Mouse (Mus musculus) MEL (cell line): ENCODE results near the gene Ankdd1b. TPM values are rescaled to one million over a fixed set of nuclear protein-coding genes. Genes with fewer than 3 reads are reported as not detected.
A peak's percentile ranks its signal among the peaks of the same experiment; 100 is the strongest.

Experiments used
- DNase-seq: peaks from one replicate; pipeline ENCODE4 v3.0.0; 2011; ENCODE audit warnings: low read depth, low spot score
- H3K27ac ChIP-seq: 2 replicates; pipeline ENCODE4 v1.5.1; 2012; ENCODE audit warnings: low read depth, mild to moderate bottlenecking, control low read depth, low read length, moderate library complexity; ENCODE audit not compliant: control insufficient read depth
- H3K27me3 ChIP-seq, 2 experiments: fragments of 150-350 bp in 1 of 2; sonication (generic) in 1 of 2; 2 replicates each; pipeline ENCODE4 v1.6.1; 2012; ENCODE audit warnings: low read length in 2 of 2, mild to moderate bottlenecking in 2 of 2, improper control_type of control experiment in 1 of 2, moderate library complexity in 1 of 2; ENCODE audit not compliant: insufficient read depth in 2 of 2, control insufficient read depth in 1 of 2
- H3K36me3 ChIP-seq, 2 experiments: 2 replicates each; pipeline ENCODE4 v1.6.1; 2012 to 2014; ENCODE audit warnings: low read length in 2 of 2, improper control_type of control experiment in 1 of 2, inconsistent platforms in 1 of 2, mild to moderate bottlenecking in 1 of 2; ENCODE audit not compliant: insufficient read depth in 2 of 2, control insufficient read depth in 1 of 2
- H3K4me1 ChIP-seq, 2 experiments: fragments of 150-350 bp in 1 of 2; sonication (generic) in 1 of 2; 2 replicates each; pipeline ENCODE4 v1.6.1; 2012; ENCODE audit warnings: low read length in 2 of 2, improper control_type of control experiment in 1 of 2, mild to moderate bottlenecking in 1 of 2; ENCODE audit not compliant: insufficient read depth in 2 of 2, control insufficient read depth in 1 of 2
- H3K4me3 ChIP-seq, 2 experiments: fragments of 150-350 bp in 1 of 2; sonication (generic) in 1 of 2; 2 replicates each; pipeline ENCODE4 v1.5.1; 2012; ENCODE audit warnings: low read depth in 2 of 2, low read length in 2 of 2, mild to moderate bottlenecking in 2 of 2, moderate library complexity in 2 of 2, control low read depth in 1 of 2, improper control_type of control experiment in 1 of 2; ENCODE audit not compliant: control insufficient read depth in 1 of 2, insufficient read depth in 1 of 2
- H3K79me2 ChIP-seq: 2 replicates; pipeline ENCODE4 v1.6.1; 2012; ENCODE audit warnings: mild to moderate bottlenecking, low read length, moderate library complexity; ENCODE audit not compliant: control insufficient read depth, poor library complexity, insufficient read depth
- H3K9ac ChIP-seq: 2 replicates; pipeline ENCODE4 v1.6.1; 2012; ENCODE audit warnings: low read depth, mild to moderate bottlenecking, control low read depth, low read length, moderate library complexity; ENCODE audit not compliant: control insufficient read depth, poor library complexity, severe bottlenecking
- H3K9me3 ChIP-seq: fragments of 150-350 bp; sonication (generic); replicated peaks from 2 replicates; pipeline ENCODE4 v1.6.1; 2012; ENCODE audit warnings: mild to moderate bottlenecking, low read length, improper control_type of control experiment, moderate library complexity; ENCODE audit not compliant: insufficient read depth
- CHD1 ChIP-seq: IDR thresholded peaks from 2 replicates; pipeline ENCODE4 v1.6.1; 2012; ENCODE audit warnings: low read depth, mild to moderate bottlenecking, inconsistent platforms, low read length, improper control_type of control experiment
- CHD2 ChIP-seq: IDR thresholded peaks from 2 replicates; pipeline ENCODE4 v1.6.1; 2011; ENCODE audit warnings: low read length, improper control_type of control experiment
- CTCF ChIP-seq, 3 experiments: IDR thresholded peaks in 2 of 3; conservative IDR thresholded peaks in 1 of 3; 2 replicates each; pipeline ENCODE4 v1.5.1; 2011 to 2012; ENCODE audit warnings: low read length in 3 of 3, low read depth in 2 of 3, mild to moderate bottlenecking in 2 of 3, improper control_type of control experiment in 1 of 3, inconsistent platforms in 1 of 3, mixed read lengths in 1 of 3, moderate library complexity in 1 of 3; ENCODE audit not compliant: control insufficient read depth in 1 of 3, insufficient read depth in 1 of 3, poor library complexity in 1 of 3, severe bottlenecking in 1 of 3
- E2F4 ChIP-seq: IDR thresholded peaks from 2 replicates; pipeline ENCODE4 v1.6.1; 2011; ENCODE audit warnings: low read depth, low read length, improper control_type of control experiment, borderline replicate concordance
- GABPA ChIP-seq: IDR thresholded peaks from 2 replicates; pipeline ENCODE4 v1.6.1; 2012; ENCODE audit warnings: low read depth, mild to moderate bottlenecking, inconsistent platforms, low read length, improper control_type of control experiment, moderate library complexity
- GATA1 ChIP-seq: IDR thresholded peaks from 2 replicates; pipeline ENCODE4 v1.6.1; 2011; ENCODE audit warnings: low read depth, low read length, improper control_type of control experiment
- JUND ChIP-seq: IDR thresholded peaks from 2 replicates; pipeline ENCODE4 v1.6.1; 2011; ENCODE audit warnings: low read depth, mild to moderate bottlenecking, improper control_type of control experiment, low read length
- KAT2A ChIP-seq: conservative IDR thresholded peaks from 2 replicates; pipeline ENCODE4 v1.6.1; 2012; ENCODE audit warnings: low read depth, low read length, improper control_type of control experiment, inconsistent platforms
- MAX ChIP-seq: IDR thresholded peaks from 2 replicates; pipeline ENCODE4 v1.6.1; 2011; ENCODE audit warnings: low read length, improper control_type of control experiment
- MEF2A ChIP-seq: IDR thresholded peaks from 2 replicates; pipeline ENCODE4 v1.6.1; 2014; ENCODE audit warnings: low read depth, mild to moderate bottlenecking, inconsistent platforms, low read length, improper control_type of control experiment; ENCODE audit not compliant: poor library complexity, insufficient replicate concordance, severe bottlenecking; ENCODE audit errors: extremely low read depth
- MYB ChIP-seq: IDR thresholded peaks from 2 replicates; pipeline ENCODE4 v1.6.1; 2011; ENCODE audit warnings: mild to moderate bottlenecking, low read depth, low read length, improper control_type of control experiment
- NELFE ChIP-seq: IDR thresholded peaks from 2 replicates; pipeline ENCODE4 v1.6.1; 2011; ENCODE audit warnings: low read depth, low read length, improper control_type of control experiment
- NRF1 ChIP-seq: IDR thresholded peaks from 2 replicates; pipeline ENCODE4 v1.6.1; 2014; ENCODE audit warnings: low read depth, mild to moderate bottlenecking, inconsistent platforms, low read length, improper control_type of control experiment, moderate library complexity; ENCODE audit not compliant: poor library complexity, insufficient read depth, severe bottlenecking
- POLR2AphosphoS5 ChIP-seq: IDR thresholded peaks from 2 replicates; pipeline ENCODE4 v1.6.1; 2012; ENCODE audit warnings: low read depth, borderline replicate concordance, mild to moderate bottlenecking, inconsistent platforms, low read length, moderate library complexity, mixed read lengths
- RCOR1 ChIP-seq: IDR thresholded peaks from 2 replicates; pipeline ENCODE4 v1.6.1; 2012; ENCODE audit warnings: low read depth, mild to moderate bottlenecking, inconsistent platforms, low read length, improper control_type of control experiment
- SMC3 ChIP-seq: IDR thresholded peaks from 2 replicates; pipeline ENCODE4 v1.6.1; 2011; ENCODE audit warnings: low read depth, low read length, improper control_type of control experiment
- TBP ChIP-seq: IDR thresholded peaks from 2 replicates; pipeline ENCODE4 v1.8.0; 2011; ENCODE audit warnings: low read depth, low read length, improper control_type of control experiment
- TCF12 ChIP-seq: IDR thresholded peaks from 2 replicates; pipeline ENCODE4 v1.6.1; 2014; ENCODE audit warnings: low read depth, mild to moderate bottlenecking, inconsistent platforms, low read length, improper control_type of control experiment, moderate library complexity
- UBTF ChIP-seq: IDR thresholded peaks from 2 replicates; pipeline ENCODE4 v1.6.1; 2012; ENCODE audit warnings: low read depth, mild to moderate bottlenecking, inconsistent platforms, low read length, improper control_type of control experiment, moderate library complexity, borderline replicate concordance; ENCODE audit not compliant: insufficient read depth
- ZC3H11A ChIP-seq: IDR thresholded peaks from 2 replicates; pipeline ENCODE4 v1.6.1; 2012; ENCODE audit warnings: low read depth, mild to moderate bottlenecking, inconsistent platforms, low read length, improper control_type of control experiment
- ZNF384 ChIP-seq: IDR thresholded peaks from 2 replicates; pipeline ENCODE4 v1.6.1; 2012; ENCODE audit warnings: low read depth, mild to moderate bottlenecking, inconsistent platforms, low read length, improper control_type of control experiment
- polyA plus RNA-seq, 2 experiments: library from polyadenylated mRNA; stranded (reverse) in 1 of 2; unstranded in 1 of 2; fragments of >175 nt in 1 of 2; fragments of >200 nt in 1 of 2; gene quantifications; 2 replicates each; pipeline versions ENCODE4 v1.2.1 to v1.2.4; 2012; ENCODE audit warnings: low replicate concordance in 2 of 2, low read depth in 1 of 2; ENCODE audit not compliant: insufficient read length in 2 of 2, insufficient read depth in 1 of 2, missing spikeins in 1 of 2
- total RNA-seq: library from RNA; depleted of rRNA; stranded (reverse); fragments of 300-350 nt; gene quantifications from 2 replicates; pipeline ENCODE4 v1.2.3, GENCODE M21; 2012

Ankdd1b gene
- total and polyA plus RNA-seq, 3 experiments: 0.12 TPM; not detected in 2

DNA sequence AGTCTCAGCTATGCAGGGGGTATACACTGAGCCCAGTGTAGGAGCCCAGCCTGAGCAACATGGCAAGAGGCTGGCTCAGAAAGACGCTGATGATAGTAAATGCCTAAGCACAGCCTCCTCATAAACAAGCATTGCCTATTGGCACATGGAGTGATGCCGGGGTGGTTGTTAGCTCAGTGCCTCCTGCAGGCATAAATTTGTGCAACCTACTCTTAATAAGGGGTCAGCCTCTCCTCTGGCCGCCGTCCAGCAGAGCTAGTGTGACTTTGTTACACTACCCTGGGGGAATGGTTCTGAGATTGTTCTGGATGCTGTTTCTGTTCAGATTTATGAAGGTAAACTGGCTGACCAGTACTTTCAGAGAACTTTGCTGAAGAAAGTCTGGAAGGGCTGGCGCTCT, 69.7 kb downstream of the Ankdd1b start:
- H3K4me1 ChIP-seq: no peaks in the 10 kb centered on the region
- TF ChIP-seq JUND (no peak), NRF1 (no peak), CTCF (IDR thresholded peaks at IDR 0.05 in 2 of 3, conservative IDR thresholded peaks at IDR 0.05 in 1 of 3; ENCODE audit: control insufficient read depth in 1 of 3, insufficient read depth in 1 of 3, low read depth in 2 of 3, low read length in 3 of 3, poor library complexity in 1 of 3, severe bottlenecking in 1 of 3) (no peak)
- no peak overlapping the region for H3K9ac ChIP-seq
- no peak for DNase-seq
- no peaks in the 10 kb centered on the region for H3K27me3 ChIP-seq
- H3K4me3 ChIP-seq: no peak overlapping the region
- H3K27ac ChIP-seq: no peak overlapping the region
- H3K79me2 ChIP-seq: no peaks in the 10 kb centered on the region
- no peaks in the 10 kb centered on the region for H3K9me3 ChIP-seq
- peaks cover 0 to 16% of the 10 kb centered on the region in 2 experiments; a peak in 2 of 4 replicates for H3K36me3 ChIP-seq

- Histone ChIP-seq H3K9me3 (no peaks in the 10 kb centered on the region), H3K27ac (no peak overlapping the region), H3K27me3 (no peaks in the 10 kb centered on the region), H3K4me1 (peaks cover 2 to 3% of the 10 kb centered on the region in 2 experiments; a peak in 2 of 4 replicates), H3K36me3 (peaks cover 9 to 20% of the 10 kb centered on the region in 2 experiments), H3K4me3 (peak overlapping the region; percentile 88 to 96), H3K9ac (peak overlapping the region; percentile 91), H3K79me2 (peaks cover 17% of the 10 kb centered on the region)
- no peak for TF ChIP-seq MAX
- no peak for TF ChIP-seq RCOR1
- no peak for TF ChIP-seq UBTF
- TF ChIP-seq POLR2AphosphoS5: no peak
- TF ChIP-seq TBP: no peak
- no peak for TF ChIP-seq GATA1
- TF ChIP-seq NELFE: no peak
- TF ChIP-seq E2F4: no peak
- no peak for TF ChIP-seq CHD2
- TF ChIP-seq CTCF (IDR thresholded peaks at IDR 0.05 in 2 of 3, conservative IDR thresholded peaks at IDR 0.05 in 1 of 3; ENCODE audit: control insufficient read depth in 1 of 3, insufficient read depth in 1 of 3, low read depth in 2 of 3, low read length in 3 of 3, poor library complexity in 1 of 3, severe bottlenecking in 1 of 3): no peak
- no peak for TF ChIP-seq SMC3
- TF ChIP-seq MEF2A: no peak
- TF ChIP-seq CHD1: no peak
- TF ChIP-seq GABPA: no peak
- TF ChIP-seq KAT2A: no peak
- no peak for TF ChIP-seq NRF1
- TF ChIP-seq TCF12: no peak
- TF ChIP-seq ZC3H11A: no peak
- no peak for TF ChIP-seq MYB
- no peak for TF ChIP-seq ZNF384
- peak; percentile 12 for DNase-seq
Observed at GRCm38 (mm10) chr13:96389301-96389700, 81.7 kb downstream of the Ankdd1b start.
